Mouse (Mus musculus) spleen, postnatal 4 days (tissue): ENCODE results near the gene Anks1b.

Source experiments
- DNase-seq, 2 experiments: peaks; one replicate each; pipeline ENCODE4 v3.0.0; 2022; ENCODE audit warnings: low spot score in 2 of 2

Anks1b gene

GRCm38 (mm10) chr10:90169941-90170580 is 296.8 kb downstream of the Anks1b start:
- DNase-seq = no peak

- no peak for DNase-seq
Observed at GRCm38 (mm10) chr10:90190366-90190765, 317.1 kb downstream of the Anks1b start.

GRCm38 (mm10) chr10:90196936-90197335 is 323.6 kb downstream of the Anks1b start:
- DNase-seq = no peak

DNA sequence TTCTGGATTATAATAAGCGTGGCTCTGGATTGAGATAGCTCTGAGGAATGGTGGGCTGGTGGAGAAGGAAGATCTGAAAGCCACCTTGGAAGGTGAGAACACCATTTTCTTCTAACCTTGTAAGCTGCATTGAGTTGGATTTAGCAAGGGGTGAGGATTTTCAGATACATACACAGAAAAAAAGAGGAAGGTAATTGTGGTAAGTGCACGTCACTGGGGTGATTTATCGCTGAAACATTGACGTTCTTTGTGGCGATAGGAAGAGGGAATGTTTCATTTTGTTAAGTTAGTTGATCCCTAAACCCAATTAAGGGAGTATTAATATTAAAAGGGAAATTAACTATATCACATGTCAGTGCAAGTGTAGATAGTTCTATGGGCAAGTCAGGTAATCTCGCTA is 336.7 kb downstream of the Anks1b start:
- no peak for DNase-seq

DNA sequence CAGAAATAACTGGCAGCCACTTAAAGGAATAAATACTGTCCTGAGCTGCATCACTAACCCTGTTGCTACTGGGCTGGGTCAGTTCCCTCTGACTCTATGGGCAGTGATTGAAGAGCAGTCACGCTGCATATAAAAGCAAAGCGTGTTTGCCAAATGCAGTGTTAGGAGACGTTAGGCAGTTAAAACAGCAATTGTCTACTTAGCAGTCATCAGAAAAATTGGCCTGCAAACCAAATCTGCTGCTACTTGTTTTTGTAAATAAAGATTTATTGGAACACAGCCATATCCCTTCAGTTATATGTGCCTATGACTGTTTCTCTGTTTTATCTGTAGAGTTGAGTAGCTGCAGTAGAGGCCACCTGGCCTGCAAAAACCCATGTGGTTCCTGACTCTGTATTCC is 347.2 kb downstream of the Anks1b start:
- no peak for DNase-seq

DNA sequence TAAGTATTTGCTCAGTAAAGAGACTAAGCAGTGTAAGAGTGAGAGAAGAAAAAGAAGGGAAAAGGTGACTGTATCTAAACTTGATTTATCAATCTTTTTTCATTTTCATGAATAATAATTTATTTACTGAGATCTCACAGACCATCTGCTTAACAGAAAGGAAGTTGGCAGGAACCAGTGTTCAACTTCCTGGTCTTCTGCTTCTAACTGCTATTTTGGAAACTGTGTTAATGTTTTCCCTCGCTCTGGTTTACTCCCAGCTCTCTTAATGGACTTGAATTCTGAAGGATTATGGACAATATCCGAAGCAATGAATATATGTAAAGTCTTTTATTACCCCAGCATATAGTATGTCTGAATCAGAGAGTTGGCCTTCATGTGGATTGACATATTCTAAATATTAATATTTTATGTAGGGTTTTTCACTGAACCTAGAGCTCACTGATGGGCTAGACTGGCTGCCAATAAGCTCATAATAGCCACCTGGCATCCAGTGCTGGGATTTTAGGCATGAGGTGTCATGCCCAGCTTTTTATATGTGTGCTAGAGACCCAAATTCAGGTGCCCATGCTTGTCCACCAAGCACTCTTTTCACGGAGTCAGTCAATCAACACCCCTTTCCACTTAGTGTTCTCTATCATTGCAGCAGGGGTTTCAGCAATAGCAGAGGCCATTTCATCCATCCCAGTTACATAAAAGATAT is 349.6 kb downstream of the Anks1b start:
- DNase-seq = no peak

DNA sequence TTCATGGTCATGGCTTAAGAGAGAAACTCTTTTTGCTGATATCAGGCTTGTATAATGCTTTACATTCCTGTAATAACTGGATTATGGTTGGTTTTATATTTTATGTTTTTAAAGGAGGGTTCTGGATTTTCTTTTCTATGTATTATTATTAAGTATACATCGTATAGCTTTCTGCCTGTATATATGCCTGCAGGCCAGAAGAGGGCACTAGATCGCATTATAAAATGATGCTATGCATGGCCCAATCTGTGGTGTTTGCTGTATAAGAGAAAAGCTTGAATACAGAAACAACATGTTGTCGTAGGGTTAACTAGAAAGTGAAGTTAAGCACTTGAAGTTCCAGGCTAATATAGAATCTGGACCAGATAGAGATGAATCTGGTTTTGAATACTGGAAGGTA is 362.0 kb downstream of the Anks1b start:
- no peak for DNase-seq

DNA sequence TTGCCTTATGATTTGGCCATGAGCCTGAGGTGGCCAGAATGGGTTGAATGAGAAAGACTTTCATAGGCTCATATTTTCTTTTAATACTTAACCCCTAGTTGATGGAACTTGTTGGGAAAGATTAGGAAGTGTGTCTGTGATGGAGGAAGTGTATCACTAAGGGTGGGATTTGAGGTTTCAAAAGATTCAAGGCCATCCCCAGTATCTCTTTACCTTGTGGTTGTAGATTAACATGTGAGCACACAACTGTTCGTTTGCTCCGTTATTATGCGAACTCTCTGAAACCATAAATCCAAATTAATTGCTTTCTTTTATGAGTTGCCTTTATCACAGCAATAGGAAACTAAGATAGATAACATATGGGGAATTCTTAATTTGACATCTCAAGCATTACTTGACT is 364.0 kb downstream of the Anks1b start:
- no peak for DNase-seq

DNA sequence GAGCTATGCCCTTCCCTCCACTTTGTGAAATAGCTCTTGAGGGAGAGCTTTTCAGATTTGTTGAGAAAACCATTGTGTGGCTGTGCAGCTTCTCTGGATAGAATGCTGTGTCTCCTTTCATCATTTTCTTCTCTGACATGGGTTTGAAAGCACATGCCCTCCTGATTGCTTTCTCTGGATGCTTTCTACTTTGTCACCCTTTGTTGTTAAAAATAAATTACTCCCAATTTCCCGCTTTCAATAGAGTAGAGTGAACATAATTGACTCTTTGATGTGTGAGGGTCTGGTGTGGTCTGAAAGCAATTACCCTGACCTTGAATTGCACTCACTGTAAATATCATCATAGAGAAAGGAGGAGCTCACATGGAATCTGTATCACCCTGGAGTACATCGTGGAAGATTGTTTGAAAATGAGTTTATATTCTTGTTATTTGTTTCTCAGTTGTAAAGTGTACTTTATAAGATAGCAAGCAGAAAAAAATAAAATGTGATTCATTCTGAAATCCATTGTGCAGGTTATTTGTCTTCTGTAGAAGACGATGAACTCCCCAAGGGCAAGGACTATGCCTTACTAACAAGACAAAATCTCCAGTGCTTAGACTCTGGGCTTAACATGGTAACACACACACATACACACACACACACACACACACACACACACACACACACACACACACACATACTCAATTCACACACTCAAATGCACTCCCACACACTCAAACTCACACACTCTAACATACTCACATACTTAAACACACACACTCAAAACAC is 385.8 kb downstream of the Anks1b start:
- DNase-seq = no peak

- no peak for DNase-seq
Observed at GRCm38 (mm10) chr10:90271321-90271720, 398.0 kb downstream of the Anks1b start.

DNA sequence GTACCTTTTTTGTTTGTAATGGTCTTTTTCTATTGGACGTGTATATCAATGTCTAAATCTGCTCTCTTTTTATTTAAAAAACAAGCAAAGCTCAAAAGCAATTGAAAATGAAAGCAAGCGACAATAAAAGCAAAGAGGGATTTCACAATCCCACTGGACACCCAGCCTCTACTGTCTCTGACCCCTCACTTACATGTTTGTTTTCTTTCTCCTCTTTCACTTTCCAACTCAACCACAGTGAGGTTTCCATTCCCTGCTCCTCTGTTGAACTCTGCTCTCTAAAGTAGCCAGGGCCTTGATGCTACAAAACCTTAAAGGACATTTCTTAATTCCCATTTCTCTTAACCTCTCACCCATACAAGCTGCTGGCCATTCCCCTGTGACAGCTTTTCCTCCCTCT is 400.0 kb downstream of the Anks1b start:
- DNase-seq = no peak

GRCm38 (mm10) chr10:90286589-90286988 is 413.3 kb downstream of the Anks1b start:
- DNase-seq = no peak

DNA sequence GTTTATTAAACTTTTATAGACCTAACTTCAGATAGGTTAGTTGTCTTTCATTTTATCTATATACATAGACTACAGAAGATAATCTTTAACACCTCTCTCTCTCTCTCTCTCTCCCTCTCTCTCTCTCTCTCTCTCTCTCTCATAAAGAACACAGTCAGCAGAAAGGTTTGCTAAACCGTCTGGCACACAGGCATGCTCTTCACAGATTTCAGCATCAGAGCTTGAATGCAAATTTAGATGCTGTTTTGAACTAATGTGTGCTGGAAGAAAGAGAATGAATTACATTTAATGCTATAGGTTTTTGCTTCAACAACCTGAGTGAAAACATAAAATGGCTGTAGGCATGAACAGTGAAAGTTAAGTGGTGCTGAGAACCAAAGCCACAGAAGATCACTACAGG is 429.9 kb downstream of the Anks1b start:
- DNase-seq = no peak

- DNase-seq = no peak
Observed at GRCm38 (mm10) chr10:90306156-90306555, 432.8 kb downstream of the Anks1b start.

DNA sequence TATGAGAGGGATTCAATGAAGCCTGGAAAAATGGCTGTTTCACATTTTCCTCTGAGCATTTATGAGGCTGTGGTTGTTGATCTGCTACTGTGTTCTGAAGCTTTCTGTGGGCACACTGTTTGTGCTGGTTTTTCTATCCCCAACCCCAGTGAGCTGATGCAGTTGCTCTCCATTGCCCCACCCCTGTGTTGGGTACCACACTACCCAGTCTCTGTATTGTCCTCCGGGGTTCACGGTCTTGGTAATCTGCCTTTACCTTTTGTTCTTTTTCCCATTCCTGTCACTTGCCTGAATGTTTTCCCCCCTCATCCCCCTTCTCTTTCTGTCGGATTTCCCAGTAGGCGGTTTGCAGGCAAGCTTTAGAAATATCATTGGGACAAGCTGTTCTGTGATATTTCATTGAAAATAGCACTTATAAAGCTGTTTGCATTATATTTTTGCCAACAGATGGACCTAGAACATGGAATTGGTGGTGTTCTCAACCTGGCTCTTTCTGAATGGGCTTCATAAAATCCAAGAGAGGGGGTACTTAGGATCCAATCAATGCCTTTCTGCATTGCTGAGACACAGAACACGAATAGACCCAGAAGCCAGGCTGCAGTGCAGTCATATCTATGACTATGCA is 434.7 kb downstream of the Anks1b start:
- no peak for DNase-seq

DNA sequence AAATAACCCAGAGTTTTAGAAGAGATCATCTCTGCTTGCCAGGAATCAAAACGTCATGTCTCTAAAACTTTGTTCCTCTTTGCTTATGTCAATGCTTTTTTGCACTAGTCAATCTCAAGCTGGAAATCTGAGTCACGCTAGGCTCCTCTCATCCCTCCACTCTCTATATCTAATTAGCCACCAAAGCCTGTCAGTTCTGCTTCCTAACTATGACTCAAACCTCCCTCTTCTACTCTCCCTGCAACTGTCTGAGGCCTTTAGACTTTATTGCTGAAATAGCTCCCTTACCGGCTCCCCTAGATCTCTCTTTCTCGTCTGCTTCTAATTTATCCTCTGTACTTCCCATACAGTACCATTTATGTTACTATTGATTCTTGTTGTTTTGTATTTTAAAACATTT is 456.5 kb downstream of the Anks1b start:
- DNase-seq = no peak

DNA sequence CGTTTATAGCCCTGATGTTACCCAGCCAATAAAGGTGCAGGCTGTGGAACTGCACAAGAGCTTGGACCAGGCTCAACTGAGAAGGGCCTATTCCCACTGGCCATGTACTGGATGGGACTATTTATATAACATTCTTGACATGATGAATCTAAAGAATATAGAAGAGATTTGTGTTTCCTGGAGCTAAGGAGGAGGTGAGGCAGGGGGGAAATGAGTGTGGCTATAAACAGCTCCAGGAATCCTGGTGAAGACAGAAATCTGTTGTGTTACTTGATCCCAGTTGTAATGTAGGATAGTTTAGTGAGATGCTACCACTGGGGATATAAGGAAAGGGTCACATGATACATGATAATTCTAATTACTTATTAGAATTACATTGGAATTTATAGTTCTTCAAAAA is 472.1 kb downstream of the Anks1b start:
- DNase-seq = no peak

GRCm38 (mm10) chr10:90356258-90356657 is 482.9 kb downstream of the Anks1b start:
- no peak for DNase-seq

GRCm38 (mm10) chr10:90357169-90357907 is 484.0 kb downstream of the Anks1b start:
- DNase-seq = no peak

GRCm38 (mm10) chr10:90369015-90369414 is 495.7 kb downstream of the Anks1b start:
- no peak for DNase-seq

DNA sequence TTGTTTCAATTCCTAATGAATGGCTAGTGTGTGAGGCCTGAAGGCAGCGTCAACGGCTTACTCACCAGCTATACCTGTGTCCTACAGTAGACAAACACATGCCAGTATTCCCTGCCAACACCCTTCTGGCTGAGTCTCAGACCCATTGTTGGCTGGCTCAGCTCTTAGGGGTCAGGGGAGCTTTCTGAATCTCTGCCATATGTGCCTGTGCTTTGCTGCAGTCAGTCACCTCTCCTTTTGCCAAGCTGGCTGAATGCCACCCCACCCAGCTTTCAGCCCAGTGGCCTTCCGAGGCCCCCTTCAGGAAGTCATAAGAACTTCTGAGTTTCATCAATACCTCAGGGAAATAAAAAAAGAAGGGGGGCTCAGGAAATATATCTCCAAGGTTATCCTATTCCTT is 497.4 kb downstream of the Anks1b start:
- DNase-seq = no peak

- DNase-seq = no peak
Observed at GRCm38 (mm10) chr10:90373469-90373868, 500.2 kb downstream of the Anks1b start.
